Mouse (Mus musculus) lung, postnatal 0 days (tissue): Measurements from ENCODE around the gene Apon. TPM values are rescaled to one million over a fixed set of nuclear protein-coding genes. Genes with fewer than 3 reads are reported as not detected.

Experiments
- ATAC-seq: fragments of 200-750 bp; cut with Nextera tagmentation; 2 replicates; pipeline ENCODE4 v1.8.0; 2017; ENCODE audit warnings: moderate library complexity
- DNase-seq: peaks from one replicate; pipeline ENCODE4 v3.0.0-alpha.2; 2016; ENCODE audit warnings: low spot score
- H3K27ac ChIP-seq: fragments of 300-500 bp; sonication (generic); 2 replicates; pipeline ENCODE4 v1.5.1; 2014; ENCODE audit warnings: antibody characterized with exemption, mild to moderate bottlenecking, low read length, mixed read lengths
- H3K27me3 ChIP-seq: fragments of 300-500 bp; sonication (generic); replicated peaks from 2 replicates; pipeline ENCODE4 v1.6.1; 2014; ENCODE audit warnings: low read length, mixed read lengths; ENCODE audit not compliant: insufficient read depth
- H3K36me3 ChIP-seq: fragments of 300-500 bp; sonication (generic); 2 replicates; pipeline ENCODE4 v1.6.1; 2014; ENCODE audit warnings: low read length, mixed read lengths; ENCODE audit not compliant: insufficient read depth
- H3K4me1 ChIP-seq: fragments of 300-500 bp; sonication (generic); 2 replicates; pipeline ENCODE4 v1.6.1; 2014; ENCODE audit warnings: antibody characterized with exemption, low read depth, low read length, mixed read lengths; ENCODE audit not compliant: insufficient read depth
- H3K4me2 ChIP-seq: fragments of 300-500 bp; sonication (generic); replicated peaks from 2 replicates; pipeline ENCODE4 v1.6.1; 2014; ENCODE audit warnings: low read depth, mild to moderate bottlenecking, low read length, moderate library complexity, mixed read lengths
- H3K4me3 ChIP-seq: fragments of 300-500 bp; sonication (generic); 2 replicates; pipeline ENCODE4 v1.5.1; 2014; ENCODE audit warnings: low read depth, low read length
- H3K9ac ChIP-seq: fragments of 300-500 bp; sonication (generic); replicated peaks from 2 replicates; pipeline ENCODE4 v1.6.1; 2014; ENCODE audit warnings: low read depth, mild to moderate bottlenecking
- H3K9me3 ChIP-seq: fragments of 300-500 bp; sonication (generic); 2 replicates; pipeline ENCODE4 v1.6.1; 2016; ENCODE audit warnings: low read length, mixed read lengths
- CTCF ChIP-seq: IDR thresholded peaks from 2 replicates; pipeline ENCODE4 v1.5.1; 2016; ENCODE audit warnings: antibody characterized with exemption, mild to moderate bottlenecking
- EP300 ChIP-seq: IDR thresholded peaks from 2 replicates; pipeline ENCODE4 v1.6.1; 2016; ENCODE audit warnings: antibody characterized with exemption, mild to moderate bottlenecking, control low read depth
- WGBS: fragments of 180-500 bp; shearing (Covaris S2); extraction: QIAGEN DNeasy Blood & Tissue Kit; methylation state at CpG from one replicate; pipeline ENCODE4 v1.1.7; 2014; 5-methylcytosine and 5-hydroxymethylcytosine counted together
- polyA plus RNA-seq: library from polyadenylated mRNA; unstranded; fragments of >200 nt; fragmentation: Nextera tagmentation; extraction: Ambion mirVana; gene quantifications from 2 replicates; pipeline ENCODE4 v1.2.1, GENCODE M21; 2015

Gene Apon
- polyA plus RNA-seq, 1 experiment from 2014 or later: not detected

DNA sequence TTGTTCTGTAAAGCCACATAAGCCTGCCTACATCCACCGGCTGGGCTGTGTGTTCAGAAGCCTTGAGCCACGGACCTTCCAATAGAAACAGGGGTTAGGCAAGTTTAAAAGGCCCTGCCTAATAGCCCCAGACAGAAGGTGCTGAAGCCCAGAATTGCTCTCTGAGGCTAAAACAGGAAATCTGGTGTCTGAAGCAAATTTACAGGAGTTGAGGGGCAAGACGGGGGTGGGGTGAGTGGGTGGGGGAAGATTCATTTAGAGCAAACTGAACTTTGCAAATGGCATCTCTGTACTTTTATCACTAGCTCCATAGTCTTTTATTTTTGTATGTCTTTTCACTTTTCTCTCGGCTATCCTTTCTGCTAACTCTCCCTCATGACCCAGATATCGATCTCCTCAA is 22.8 kb upstream of the Apon start:
- Histone ChIP-seq H3K9me3 (no peaks in the 10 kb centered on the region), H3K4me2 (peak overlapping the region; percentile 87), H3K9ac (no peak overlapping the region), H3K27ac (no peak overlapping the region), H3K4me3 (peak overlapping the region; percentile 72; the same call in 1 of the 2 replicates), H3K27me3 (no peaks in the 10 kb centered on the region), H3K36me3 (no peaks in the 10 kb centered on the region), H3K4me1 (no peaks in the 10 kb centered on the region)
- no peak for TF ChIP-seq CTCF
- no peak for TF ChIP-seq EP300
- ATAC-seq: no peak
- DNase-seq: no peak
- WGBS: 8% methylated on average over 5 of the region's 5 CpGs

DNA sequence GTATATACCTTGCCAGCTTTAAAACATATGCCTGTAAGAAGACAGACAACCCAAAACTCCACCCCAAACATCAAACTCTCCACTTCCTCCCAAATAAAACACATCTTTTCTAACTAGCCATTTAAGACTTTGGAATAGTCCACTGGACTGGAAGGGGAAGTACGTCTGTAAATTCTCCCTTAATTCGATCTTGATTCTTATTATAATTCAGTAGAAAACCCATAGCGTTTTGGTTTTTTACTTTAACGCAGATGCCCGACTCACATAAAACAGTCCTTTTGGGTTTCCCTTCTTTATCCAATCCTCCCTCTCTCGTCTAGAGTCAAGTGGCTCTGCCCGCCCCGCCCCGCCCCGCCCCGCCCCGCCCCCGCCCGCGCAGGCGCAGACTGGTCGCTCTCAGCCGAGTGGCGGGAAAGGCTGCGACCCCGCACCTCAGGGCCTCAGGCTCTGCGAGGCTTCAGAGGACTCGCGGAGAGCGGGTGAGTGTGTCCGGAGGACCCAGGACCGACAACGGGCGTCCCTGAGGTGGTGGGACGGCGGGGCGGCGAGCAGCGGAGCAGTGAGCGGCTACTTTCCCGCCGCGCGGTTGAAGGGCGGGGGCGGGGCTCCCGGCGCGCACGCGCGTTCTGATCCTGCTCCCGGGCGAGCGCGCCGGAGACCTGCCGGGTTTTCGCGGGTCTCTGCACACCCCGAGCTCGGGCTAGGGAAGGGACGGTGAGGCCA is 22.0 kb upstream of the Apon start, which contains the start of gene Timeless:
Gene Timeless (plus strand): TSS at position 369 of the 723 bp plus-strand sequence.
- peak within 1 kb of the TSS; percentile 72 for H3K4me3 ChIP-seq
- 1% methylated on average over 53 of the region's 58 CpGs for WGBS
- peak within 1 kb of the TSS; percentile 48 for H3K9ac ChIP-seq
- H3K27ac ChIP-seq: peak within 1 kb of the TSS; percentile 90
- DNase-seq: peak; percentile 84
- H3K9me3 ChIP-seq: no peaks in the 10 kb centered on the region
- H3K27me3 ChIP-seq: no peaks in the 10 kb centered on the region
- ATAC-seq: peak; percentile 94
- peak within 1 kb of the TSS; percentile 87 for H3K4me2 ChIP-seq
- TF ChIP-seq EP300 (0 out of 2 replicates have a peak, but pooled peaks have one; percentile 37), CTCF (no peak)
- no peaks in the 10 kb centered on the region for H3K36me3 ChIP-seq
- H3K4me1 ChIP-seq: no peaks in the 10 kb centered on the region

DNA sequence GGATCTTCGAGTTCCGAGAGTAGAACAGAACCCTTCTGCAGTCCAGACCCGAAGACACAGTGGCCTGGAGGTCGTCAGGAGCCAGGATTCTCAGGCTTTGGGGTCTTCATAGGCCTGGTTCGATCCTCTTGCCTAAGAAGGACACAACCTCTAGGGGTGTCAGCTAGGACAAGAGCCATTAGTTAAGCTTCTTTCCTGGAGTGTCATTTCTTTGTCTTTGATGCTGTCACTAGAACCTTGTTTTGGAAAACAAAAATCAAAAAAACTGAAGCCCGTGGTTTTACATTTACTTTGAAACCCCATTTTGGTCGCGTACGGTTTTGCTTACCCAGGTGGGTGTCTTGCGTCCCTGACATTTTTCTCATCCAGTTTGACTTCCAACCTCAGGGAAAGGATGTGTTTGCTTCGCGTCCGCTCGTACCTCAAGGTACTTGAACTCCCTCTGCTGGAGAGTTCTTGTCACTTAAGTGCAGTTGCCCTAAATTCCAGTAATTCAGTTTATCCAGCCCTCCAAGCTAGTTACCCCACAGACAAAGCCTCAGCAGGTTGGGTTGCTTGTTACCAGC is 21.4 kb upstream of the Apon start:
- peak; percentile 59 for ATAC-seq
- H3K4me1 ChIP-seq: no peaks in the 10 kb centered on the region
- TF ChIP-seq CTCF (peak; percentile 90), EP300 (no peak)
- peak overlapping the region; percentile 87 for H3K4me2 ChIP-seq
- H3K36me3 ChIP-seq: no peaks in the 10 kb centered on the region
- peak overlapping the region; percentile 90 for H3K27ac ChIP-seq
- H3K9me3 ChIP-seq: no peaks in the 10 kb centered on the region
- 0% methylated on average over 14 of the region's 14 CpGs for WGBS
- no peaks in the 10 kb centered on the region for H3K27me3 ChIP-seq
- peak overlapping the region; percentile 48 for H3K9ac ChIP-seq
- H3K4me3 ChIP-seq: peak overlapping the region; percentile 72
- peak; percentile 94 for DNase-seq

DNA sequence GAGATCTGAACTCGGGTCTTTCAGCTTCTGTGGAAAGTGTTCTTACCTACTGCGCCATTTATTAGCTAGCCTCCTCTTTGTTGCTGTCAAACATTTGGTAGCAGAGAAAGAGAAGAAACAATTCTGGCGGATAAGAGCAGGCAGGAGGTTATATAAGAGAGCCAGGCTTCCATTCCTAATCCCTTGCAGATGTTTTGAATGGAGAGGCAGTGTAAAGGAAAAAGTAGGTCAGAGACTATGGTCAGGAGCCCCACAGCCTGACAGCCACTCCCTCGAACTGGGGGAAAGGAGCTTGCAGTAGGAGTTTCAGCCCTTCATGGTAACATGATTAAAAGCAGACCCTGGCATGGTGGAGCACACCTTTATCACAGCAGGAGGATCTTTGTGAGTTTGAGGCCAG is 17.6 kb upstream of the Apon start:
- Histone ChIP-seq H3K27me3 (no peaks in the 10 kb centered on the region), H3K9me3 (no peaks in the 10 kb centered on the region), H3K36me3 (no peaks in the 10 kb centered on the region), H3K9ac (no peak overlapping the region), H3K27ac (no peak overlapping the region), H3K4me3 (no peak overlapping the region), H3K4me2 (no peak overlapping the region), H3K4me1 (no peaks in the 10 kb centered on the region)
- TF ChIP-seq CTCF (no peak), EP300 (no peak)
- 82% methylated on average over 4 of the region's 4 CpGs for WGBS
- ATAC-seq (no peak), DNase-seq (no peak)

DNA sequence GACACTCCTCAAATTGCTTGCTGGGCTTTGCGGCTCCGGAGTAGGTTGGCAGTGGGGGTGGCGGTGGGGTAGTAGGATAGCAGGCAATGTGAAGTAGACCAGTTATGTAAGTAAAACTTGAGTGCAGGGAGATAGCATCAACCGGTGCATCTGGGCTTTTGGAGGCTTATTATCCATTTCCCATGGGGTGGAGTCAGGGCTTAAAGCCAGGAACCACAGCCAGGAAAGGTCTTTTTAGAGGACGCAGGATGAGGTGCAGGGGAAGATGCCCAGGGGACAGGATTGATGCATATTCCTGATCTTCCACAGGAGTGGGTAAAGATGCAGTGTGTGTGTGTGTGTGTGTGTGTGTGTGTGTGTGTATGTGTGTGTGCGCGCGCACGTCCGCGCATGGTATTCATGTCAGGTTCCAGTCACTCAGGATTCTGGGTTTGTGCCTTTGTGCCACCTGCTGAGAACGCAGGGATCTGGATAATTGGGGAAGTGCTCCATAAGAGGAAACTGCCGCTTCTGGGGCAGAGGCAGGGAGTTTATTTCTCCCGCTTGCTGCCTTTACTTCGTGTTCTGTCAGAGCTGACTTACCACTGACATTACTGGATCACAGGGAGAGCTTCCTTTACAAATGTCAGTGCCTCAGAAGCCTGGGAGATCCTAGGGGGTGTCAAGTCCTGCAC is 16.0 kb upstream of the Apon start:
- H3K27ac ChIP-seq: no peak overlapping the region
- DNase-seq: peak; percentile 14
- ATAC-seq: no peak
- H3K9me3 ChIP-seq: no peaks in the 10 kb centered on the region
- no peaks in the 10 kb centered on the region for H3K27me3 ChIP-seq
- TF ChIP-seq EP300 (no peak), CTCF (no peak)
- WGBS: 75% methylated on average over 15 of the region's 15 CpGs
- no peaks in the 10 kb centered on the region for H3K36me3 ChIP-seq
- H3K4me2 ChIP-seq: no peak overlapping the region
- H3K4me3 ChIP-seq: no peak overlapping the region
- H3K9ac ChIP-seq: no peak overlapping the region
- H3K4me1 ChIP-seq: no peaks in the 10 kb centered on the region

DNA sequence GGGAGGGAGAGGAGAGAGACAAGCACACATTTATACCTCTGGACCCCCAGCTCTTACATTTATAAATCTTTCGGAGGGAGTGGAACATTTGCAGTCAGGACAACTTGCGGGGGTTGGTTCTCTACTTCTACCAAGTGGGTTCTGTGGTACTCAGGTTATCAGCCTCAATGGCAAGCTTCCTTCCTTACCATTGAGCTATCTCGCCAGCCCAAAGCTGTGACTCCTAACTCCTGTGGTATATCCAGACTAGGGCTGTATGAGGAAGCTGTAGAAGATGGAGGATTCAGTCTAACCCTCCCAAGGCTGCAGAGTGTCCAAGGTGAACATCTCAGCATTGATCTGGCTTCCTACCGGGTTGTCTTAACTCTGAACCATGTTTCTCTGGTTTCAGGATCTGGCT is 14.8 kb upstream of the Apon start:
- WGBS: 87% methylated on average over 4 of the region's 4 CpGs

More for the DNA sequence above, 14.8 kb upstream of the Apon start:
- Histone ChIP-seq H3K36me3 (no peaks in the 10 kb centered on the region), H3K9ac (no peak overlapping the region), H3K4me1 (no peaks in the 10 kb centered on the region), H3K9me3 (no peaks in the 10 kb centered on the region), H3K27ac (no peak overlapping the region), H3K27me3 (no peaks in the 10 kb centered on the region), H3K4me2 (no peak overlapping the region), H3K4me3 (no peak overlapping the region)
- ATAC-seq (no peak), DNase-seq (no peak)
- TF ChIP-seq CTCF: no peak
- no peak for TF ChIP-seq EP300
